Mouse (Mus musculus) gastrocnemius, adult 8-10 months (tissue): Measurements from ENCODE around the gene Ppm1f. TPM values are rescaled to one million over a fixed set of nuclear protein-coding genes. Genes with fewer than 3 reads are reported as not detected.
A peak's percentile ranks its signal among the peaks of the same experiment; 100 is the strongest.
"Not testable (repeated sequence)": the region's sequence is repeated elsewhere in the genome, so short reads cannot be mapped to it uniquely, and the experiment has no call there.

ENCODE experiments used
- DNase-seq, 2 experiments: peaks; one replicate each; pipeline ENCODE4 v3.0.0; 2022; ENCODE audit warnings: low spot score in 2 of 2
- total RNA-seq, 4 experiments: library from RNA; stranded (reverse); gene quantifications; 2 replicates each; pipeline ENCODE4 v1.2.4; 2022

Ppm1f gene
- total RNA-seq, result 10 to 100 TPM; 10.6 to 15.8 (median 12.7) TPM

GRCm38 (mm10) chr16:16896382-16897055, at the start of gene Ppm1f:
TSS of gene Ppm1f (plus strand) at chr16:16896469.
- DNase-seq, result peak; percentile 85 to 90

GRCm38 (mm10) chr16:16849196-16849595, 47.1 kb upstream of the Ppm1f start:
- DNase-seq, result no peak

- DNase-seq, result no peak
These were observed 43.9 kb upstream of the Ppm1f start for GRCm38 (mm10) chr16:16852411-16852810.

GRCm38 (mm10) chr16:16854836-16855235, 41.4 kb upstream of the Ppm1f start:
- no peak for DNase-seq

GRCm38 (mm10) chr16:16855541-16855940, 40.7 kb upstream of the Ppm1f start:
- DNase-seq, result no peak

- not testable (repeated sequence) for DNase-seq
These were observed 40.2 kb upstream of the Ppm1f start for GRCm38 (mm10) chr16:16856054-16856453.

- DNase-seq, result no peak
These were observed 39.4 kb upstream of the Ppm1f start for GRCm38 (mm10) chr16:16856731-16857476.

- DNase-seq, result no peak
These were observed 34.0 kb upstream of the Ppm1f start for GRCm38 (mm10) chr16:16862288-16862687.

- DNase-seq, result no peak
These were observed 32.3 kb upstream of the Ppm1f start, which contains the start of gene Igll1 for GRCm38 (mm10) chr16:16863978-16864377. TSS of gene Igll1 (minus strand) at chr16:16863985.

- no peak for DNase-seq
These were observed 31.1 kb upstream of the Ppm1f start for GRCm38 (mm10) chr16:16865217-16865616.

GRCm38 (mm10) chr16:16865696-16866561, 30.3 kb upstream of the Ppm1f start:
- no peak for DNase-seq

GRCm38 (mm10) chr16:16870241-16870616, 26.0 kb upstream of the Ppm1f start:
- DNase-seq, result no peak

GRCm38 (mm10) chr16:16870617-16871331, 25.5 kb upstream of the Ppm1f start, which contains the start of the genes Top3b and Vpreb1:
TSS of gene Top3b (plus strand) at chr16:16870736.
TSS of gene Vpreb1 (minus strand) at chr16:16870843.
- peak; percentile 76 to 83 for DNase-seq

GRCm38 (mm10) chr16:16879025-16879424, 17.2 kb upstream of the Ppm1f start:
- DNase-seq, result no peak

GRCm38 (mm10) chr16:16888341-16888740, 7.9 kb upstream of the Ppm1f start:
- DNase-seq, result no peak

GRCm38 (mm10) chr16:16892366-16892765, 3.9 kb upstream of the Ppm1f start:
- no peak for DNase-seq

- no peak for DNase-seq
These were observed 271 bp upstream of the Ppm1f start for GRCm38 (mm10) chr16:16896015-16896381.

GRCm38 (mm10) chr16:16897056-16897584, 851 bp downstream of the Ppm1f start:
- no peak for DNase-seq

GRCm38 (mm10) chr16:16902329-16902728, 6.1 kb downstream of the Ppm1f start:
- no peak for DNase-seq

GRCm38 (mm10) chr16:16903188-16903587, 6.9 kb downstream of the Ppm1f start:
- no peak for DNase-seq

GRCm38 (mm10) chr16:16907799-16908198, 11.5 kb downstream of the Ppm1f start:
- peak; percentile 17 to 48 for DNase-seq
